Mouse (Mus musculus) gastrocnemius, postnatal 14 days (tissue): Measurements from ENCODE around the gene Atg101. TPM values are rescaled to one million over a fixed set of nuclear protein-coding genes. Genes with fewer than 3 reads are reported as not detected.

ENCODE experiments used
- DNase-seq: peaks from one replicate; pipeline ENCODE4 v3.0.0; 2021; ENCODE audit warnings: mixed read lengths
- intact Hi-C: fragments of 180-260 bp; cut with DNase I; formaldehyde crosslinking; loops from one replicate; pipeline ENCODE4 v1.15.1; 2025; ENCODE audit warnings: low total_unique reads
- total RNA-seq, 2 experiments: library from RNA; stranded (reverse); gene quantifications; 2 replicates each; pipeline ENCODE4 v1.2.3; 2021

Gene Atg101
- total RNA-seq, 2 experiments from 2014 or later: 27.7 to 35.0 TPM

GRCm38 (mm10) chr15:101278589-101278988, 5.5 kb upstream of the Atg101 start:
- no peak for DNase-seq
- intact Hi-C loops: no loop called here

- intact Hi-C loops: no loop called here
- DNase-seq: no peak
These were observed 4.6 kb upstream of the Atg101 start for GRCm38 (mm10) chr15:101279430-101279999.

GRCm38 (mm10) chr15:101282471-101282870, 1.6 kb upstream of the Atg101 start:
- DNase-seq: no peak
- intact Hi-C loops: loop anchor here (2.0 kb wide), 1 partner anchor 42 kb away; no protein-coding TSS in a partner anchor

- DNase-seq: no peak
- intact Hi-C loops: loop anchor here (2.0 kb wide), 1 partner anchor 43 kb away; no protein-coding TSS in a partner anchor
These were observed 725 bp upstream of the Atg101 start for GRCm38 (mm10) chr15:101283183-101283910.

- intact Hi-C loops: loop anchor here (5.0 kb wide), 1 partner anchor 64 kb away; the partner anchor contains the start of gene Grasp
- no peak for DNase-seq
These were observed 2.2 kb downstream of the Atg101 start for GRCm38 (mm10) chr15:101286129-101286770.

GRCm38 (mm10) chr15:101287361-101287760, 3.3 kb downstream of the Atg101 start:
- DNase-seq: no peak
- intact Hi-C loops: loop anchor here (5.0 kb wide), 1 partner anchor 65 kb away; the partner anchor contains the start of gene Grasp

GRCm38 (mm10) chr15:101290354-101290753, 6.3 kb downstream of the Atg101 start:
- DNase-seq: no peak
- intact Hi-C loops: no loop called here

- no peak for DNase-seq
- intact Hi-C loops: no loop called here
These were observed 7.9 kb downstream of the Atg101 start for GRCm38 (mm10) chr15:101292012-101292411.

GRCm38 (mm10) chr15:101293025-101293621, 9.1 kb downstream of the Atg101 start, which contains the start of gene 6030408B16Rik:
TSS of gene 6030408B16Rik (plus strand) at chr15:101293212.
- intact Hi-C loops: no loop called here
- DNase-seq: no peak

- intact Hi-C loops: no loop called here
- DNase-seq: no peak
These were observed 10.2 kb downstream of the Atg101 start for GRCm38 (mm10) chr15:101294028-101294894.

GRCm38 (mm10) chr15:101295106-101295505, 11.0 kb downstream of the Atg101 start:
- intact Hi-C loops: no loop called here
- DNase-seq: no peak

GRCm38 (mm10) chr15:101295616-101296015, 11.5 kb downstream of the Atg101 start:
- intact Hi-C loops: no loop called here
- no peak for DNase-seq

- intact Hi-C loops: no loop called here
- DNase-seq: no peak
These were observed 12.0 kb downstream of the Atg101 start for GRCm38 (mm10) chr15:101296091-101296490.

GRCm38 (mm10) chr15:101297988-101298387, 13.9 kb downstream of the Atg101 start:
- intact Hi-C loops: no loop called here

GRCm38 (mm10) chr15:101298550-101298949, 14.5 kb downstream of the Atg101 start:
- DNase-seq: no peak
- intact Hi-C loops: no loop called here

More at GRCm38 (mm10) chr15:101297988-101298387, 13.9 kb downstream of the Atg101 start:
- DNase-seq: no peak

- intact Hi-C loops: no loop called here
These were observed 15.4 kb downstream of the Atg101 start for GRCm38 (mm10) chr15:101299480-101299960.

GRCm38 (mm10) chr15:101300128-101300527, 16.1 kb downstream of the Atg101 start:
- intact Hi-C loops: no loop called here

More at GRCm38 (mm10) chr15:101299480-101299960, 15.4 kb downstream of the Atg101 start:
- DNase-seq: no peak

GRCm38 (mm10) chr15:101302201-101302600, 18.1 kb downstream of the Atg101 start:
- DNase-seq: peak; percentile 53
- intact Hi-C loops: no loop called here

More at GRCm38 (mm10) chr15:101300128-101300527, 16.1 kb downstream of the Atg101 start:
- no peak for DNase-seq

- intact Hi-C loops: no loop called here
- DNase-seq: no peak
These were observed 19.8 kb downstream of the Atg101 start for GRCm38 (mm10) chr15:101303830-101304229.
